Mouse (Mus musculus) macrophage (primary cell): ENCODE results near the gene Gm35315. TPM values are rescaled to one million over a fixed set of nuclear protein-coding genes. Genes with fewer than 3 reads are reported as not detected.
A peak's percentile ranks its signal among the peaks of the same experiment; 100 is the strongest.
"Not testable (repeated sequence)": the region's sequence is repeated elsewhere in the genome, so short reads cannot be mapped to it uniquely, and the experiment has no call there.

Source experiments
- H3K27ac ChIP-seq: fragments of 350-480 bp; formaldehyde crosslinking; 2 replicates; pipeline ENCODE4 v1.9.0; 2021
- H3K36me3 ChIP-seq: fragments of 350-480 bp; formaldehyde crosslinking; 2 replicates; pipeline ENCODE4 v1.9.0; 2021; ENCODE audit errors: inconsistent target
- H3K4me3 ChIP-seq: fragments of 350-480 bp; formaldehyde crosslinking; 2 replicates; pipeline ENCODE4 v1.9.0; 2021; ENCODE audit errors: inconsistent target
- H3K79me2 ChIP-seq: fragments of 350-480 bp; formaldehyde crosslinking; 2 replicates; pipeline ENCODE4 v1.9.0; 2021; ENCODE audit errors: inconsistent target
- WGBS: methylation state at CpG from one replicate; pipeline ENCODE4 v1.1.7; 2026; ENCODE audit warnings: inconsistent platforms; ENCODE audit not compliant: missing documents; 5-methylcytosine and 5-hydroxymethylcytosine counted together
- polyA plus RNA-seq: library from polyadenylated mRNA; stranded (reverse); fragments of 250-400 nt; gene quantifications from 3 replicates; pipeline ENCODE4 v1.2.4, GENCODE M21; 2018; ENCODE audit warnings: inconsistent platforms

The Gm35315 gene
- polyA plus RNA-seq, 1 experiment from 2014 or later = 0.10 TPM

DNA sequence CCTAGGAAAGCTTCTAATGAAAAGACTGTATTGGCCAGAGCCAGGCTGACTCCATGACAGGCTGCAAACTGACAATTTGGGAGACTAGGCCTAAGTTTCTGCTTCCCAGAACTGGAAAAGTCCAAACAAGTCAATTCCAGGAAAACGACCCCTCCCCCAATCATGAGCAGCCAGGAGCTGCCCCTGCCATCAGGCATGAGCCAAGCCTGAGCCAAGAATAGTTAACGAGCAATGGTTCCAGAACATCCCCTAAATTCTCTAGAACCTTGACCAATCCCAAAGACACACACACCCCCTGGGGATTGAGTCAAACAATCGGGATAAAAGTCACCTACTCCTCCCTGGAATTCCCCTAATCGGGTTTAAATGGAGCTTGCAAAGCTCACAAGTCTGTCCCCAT is 11.3 kb downstream of the Gm35315 start:
- WGBS = 88% methylated on average over 4 of the region's 4 CpGs
- no peak overlapping the region for H3K27ac ChIP-seq
- no peaks in the 10 kb centered on the region for H3K36me3 ChIP-seq

DNA sequence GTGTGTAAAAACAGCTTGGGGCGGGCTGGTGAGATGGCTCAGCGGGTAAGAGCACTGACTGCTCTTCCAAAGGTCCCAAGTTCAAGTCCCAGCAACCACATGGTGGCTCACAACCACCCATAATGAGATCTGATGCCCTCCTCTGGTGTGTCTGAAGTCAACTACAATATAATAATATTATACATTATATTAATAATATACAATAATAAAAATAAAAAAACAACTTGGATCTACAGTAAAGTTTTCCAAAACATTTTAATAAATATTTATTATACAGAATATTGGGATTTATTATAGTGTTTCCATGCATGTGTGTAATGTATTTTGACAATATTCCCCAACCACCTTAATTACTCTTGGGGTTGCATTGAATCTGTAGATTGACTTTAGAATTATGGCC is 21.8 kb downstream of the Gm35315 start, which contains the start of gene Gm17655:
Gene Gm17655, minus strand, starts transcription at position 101 of the 400 bp plus-strand sequence.
- 83% methylated on average over 2 of the region's 2 CpGs for WGBS
- not testable (repeated sequence) for H3K27ac ChIP-seq, H3K79me2 ChIP-seq, H3K4me3 ChIP-seq, H3K36me3 ChIP-seq

More for the DNA sequence above, 11.3 kb downstream of the Gm35315 start:
- Histone ChIP-seq H3K4me3 (no peak overlapping the region), H3K79me2 (no peaks in the 10 kb centered on the region)

DNA sequence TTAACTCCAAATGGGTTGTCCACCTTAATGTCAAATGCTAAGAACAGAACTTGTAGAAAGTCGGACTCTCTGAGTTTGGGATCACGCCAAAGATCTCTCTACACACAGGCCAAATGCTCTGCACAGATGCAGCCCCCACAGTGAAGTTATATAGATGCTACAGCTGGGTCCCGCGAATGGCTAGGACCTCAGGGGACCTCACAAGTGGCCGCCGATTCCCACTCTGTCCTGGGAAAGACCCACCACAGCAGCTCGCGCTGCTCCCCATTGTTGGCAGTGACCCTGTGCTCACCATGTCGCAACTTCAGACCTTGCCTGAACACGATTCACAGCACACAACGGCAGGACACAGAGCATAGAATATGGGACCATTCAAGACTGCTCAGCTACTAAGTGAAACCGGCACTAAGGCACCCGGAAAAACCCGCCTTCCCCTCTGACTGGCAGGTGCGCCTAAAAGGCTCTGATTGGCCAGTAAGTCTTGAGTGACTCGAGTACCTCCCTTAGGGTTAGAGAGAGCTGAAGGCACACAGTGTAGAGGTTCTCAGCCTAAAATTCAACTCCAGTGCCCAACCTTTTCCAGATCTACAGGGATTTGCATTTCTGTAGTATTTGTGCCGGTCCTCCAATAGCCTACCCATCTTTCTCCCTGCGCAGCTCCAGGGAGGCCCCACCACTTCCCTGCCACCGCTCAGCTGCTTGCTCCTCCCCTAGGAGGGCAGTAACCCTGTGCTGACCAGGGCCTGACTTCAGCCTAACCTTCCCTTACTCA is 36.4 kb downstream of the Gm35315 start:
- Histone ChIP-seq H3K36me3 (no peaks in the 10 kb centered on the region), H3K4me3 (peak overlapping the region; percentile 74), H3K27ac (peak overlapping the region; percentile 73), H3K79me2 (no peaks in the 10 kb centered on the region; the same call in 1 of the 2 replicates)
- WGBS = 3% methylated on average over 19 of the region's 19 CpGs

Other genes starting within 250 kb of the Gm35315 start
- gene Gm15446, start 171.0 kb downstream of the Gm35315 start, polyA plus RNA-seq = 5.5 to 6.7 TPM (median 6.1 TPM) in 3 replicates
- gene Zfp932, start 97.9 kb downstream of the Gm35315 start, polyA plus RNA-seq = 14.3 to 15.9 TPM (median 15.7 TPM) in 3 replicates
- 3.1 to 5.1 TPM (median 3.1 TPM) in 3 replicates for gene Gm17655, start 21.9 kb downstream of the Gm35315 start, polyA plus RNA-seq
- 0.06 to 0.07 TPM in 2 of 3 replicates, not detected in the other for gene Plcxd1, start 5.5 kb upstream of the Gm35315 start, polyA plus RNA-seq
- 5.6 to 22.4 TPM (median 15.8 TPM) in 3 replicates for gene Gtpbp6, start 13.8 kb upstream of the Gm35315 start, polyA plus RNA-seq
- 2.0 to 5.7 TPM (median 2.3 TPM) in 3 replicates for gene Zfp605, start 15.7 kb upstream of the Gm35315 start, polyA plus RNA-seq
- 26.2 to 38.4 TPM (median 30.9 TPM) in 3 replicates for gene Chfr, start 41.4 kb upstream of the Gm35315 start, polyA plus RNA-seq
- gene Golga3, start 82.3 kb upstream of the Gm35315 start, polyA plus RNA-seq = 22.1 to 29.2 TPM (median 23.3 TPM) in 3 replicates
- gene Ankle2, start 136.6 kb upstream of the Gm35315 start, polyA plus RNA-seq = 22.8 to 37.6 TPM (median 32.0 TPM) in 3 replicates
- gene Pgam5, start 175.5 kb upstream of the Gm35315 start, polyA plus RNA-seq = 13.1 to 37.7 TPM (median 18.8 TPM) in 3 replicates
- gene Pxmp2, start 191.8 kb upstream of the Gm35315 start, polyA plus RNA-seq = 1.5 to 1.8 TPM (median 1.5 TPM) in 3 replicates
- gene Pole, start 191.9 kb upstream of the Gm35315 start, polyA plus RNA-seq = 0.57 to 14.9 TPM (median 4.5 TPM) in 3 replicates
- not detected in 3 replicates for gene P2rx2, start 248.8 kb upstream of the Gm35315 start, polyA plus RNA-seq